22 mouse cellular contexts compared by ENCODE assay signal in the genomic region with DNA sequence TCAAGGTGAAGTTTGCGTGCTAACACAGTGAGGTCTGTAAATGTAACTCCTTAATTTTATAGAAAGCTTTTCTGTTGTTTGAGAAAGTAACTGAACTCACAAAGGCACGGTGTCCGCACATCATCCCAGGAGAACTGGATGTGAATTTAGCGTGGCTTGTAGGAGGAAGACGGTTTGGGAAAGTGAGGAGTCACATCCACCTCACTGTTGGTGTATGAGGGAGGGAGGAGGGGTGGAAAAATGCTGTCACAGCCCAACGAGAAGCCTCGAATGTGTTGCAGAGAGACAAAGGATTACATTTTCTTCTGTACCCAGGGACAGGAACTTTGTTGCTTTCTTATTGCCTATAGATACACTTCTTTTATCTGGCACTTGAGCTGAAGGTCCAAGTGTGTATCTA. TPM values are rescaled to one million over a fixed set of nuclear protein-coding genes. Genes with fewer than 3 reads are reported as not detected.
DNase-seq lines count a peak whose midpoint lies in the region; ATAC-seq and TF ChIP-seq lines count a peak whose summit lies in the region.
"Had no signal": no experiment of that assay in that cellular context is flagged by ENCODE, and none has a peak within 500 bp of the region (broad histone marks: within the 10 kb centered on the region; RNA-seq: fewer than 3 reads in every experiment).

No protein-coding gene starts in this region.

- peak; percentile 77 for ATAC-seq in frontal cortex, adult (ENCODE audit: low TSS enrichment)
- ATAC-seq in heart, embryonic 16.5 days (replicated peaks; ENCODE audit: extremely low read depth, insufficient read depth, low FRiP score), result no peak
- ATAC-seq in heart, embryonic 11.5 days (replicated peaks; ENCODE audit: insufficient number of reproducible peaks, low FRiP score, low TSS enrichment), result no peak
- ATAC-seq: activated CD4-positive, CD25-positive, alpha-beta regulatory T cell, adult 4 months; forebrain, embryonic 16.5 days; Patski had no signal

- no peak for DNase-seq in frontal cortex, postnatal 10 days (ENCODE audit: low spot score in 2 of 2)
- DNase-seq in testis, postnatal 14 days (ENCODE audit: low spot score), result no peak
- no peak for DNase-seq in layer of hippocampus, adult 18-20 months (ENCODE audit: low spot score in 2 of 2)
- DNase-seq: adrenal gland, postnatal 14 days; cerebellum, adult 18-20 months; cerebellum, adult 9-11 months; cerebellum, postnatal 36 days; gastrocnemius, adult 2 months; gastrocnemius, postnatal 25 days had no signal

- H3K9ac ChIP-seq in heart, embryonic 16.5 days (ENCODE audit: low read length), result no peak overlapping the region
- no peak overlapping the region for H3K9ac ChIP-seq in heart, embryonic 11.5 days (ENCODE audit: low read depth, low read length)
- H3K9ac ChIP-seq: embryonic facial prominence, embryonic 13.5 days; forebrain, embryonic 12.5 days; hindbrain, embryonic 15.5 days had no signal

- peak overlapping the region; percentile 22; the same call in 1 of the 2 replicates for H3K27ac ChIP-seq in heart, embryonic 16.5 days (ENCODE audit: low read length)
- no peak overlapping the region for H3K27ac ChIP-seq in heart, embryonic 11.5 days (ENCODE audit: low read depth, low read length)
- H3K27ac ChIP-seq in testis, adult 2 months (ENCODE audit: control insufficient read depth, insufficient read depth, low read depth, low read length), result peak overlapping the region; percentile 5; the same call in 1 of the 2 replicates
- H3K27ac ChIP-seq: embryonic facial prominence, embryonic 13.5 days; forebrain, embryonic 12.5 days; hindbrain, embryonic 10.5 days; hindbrain, embryonic 15.5 days had no signal

- no peaks in the 10 kb centered on the region for H3K27me3 ChIP-seq in heart, embryonic 16.5 days (ENCODE audit: control insufficient read depth, insufficient read depth, low read length)
- no peaks in the 10 kb centered on the region for H3K27me3 ChIP-seq in heart, embryonic 11.5 days (ENCODE audit: control insufficient read depth, insufficient read depth, low read length)
- H3K27me3 ChIP-seq in testis, adult 2 months (ENCODE audit: control insufficient read depth, insufficient read depth, low read length), result no peaks in the 10 kb centered on the region
- H3K27me3 ChIP-seq: CH12.LX; embryonic facial prominence, embryonic 13.5 days; forebrain, embryonic 12.5 days; hindbrain, embryonic 15.5 days; Patski had no signal

- no peak overlapping the region for H3K4me2 ChIP-seq in heart, embryonic 16.5 days (ENCODE audit: low read depth, low read length)
- H3K4me2 ChIP-seq in heart, embryonic 11.5 days, result no peak overlapping the region
- H3K4me2 ChIP-seq: embryonic facial prominence, embryonic 13.5 days; forebrain, embryonic 12.5 days; hindbrain, embryonic 15.5 days had no signal

- TF ChIP-seq CTCF in testis, adult 2 months (IDR thresholded peaks at IDR 0.05; ENCODE audit: control insufficient read depth, insufficient read depth, insufficient replicate concordance, low read depth, low read length), result no peak

- no peak for TF ChIP-seq POLR2A in testis, adult 2 months (IDR thresholded peaks at IDR 0.05; ENCODE audit: control insufficient read depth, low read depth, low read length)

- H3K9me3 ChIP-seq in heart, embryonic 16.5 days (replicated peaks; ENCODE audit: control insufficient read depth, low read length), result no peaks in the 10 kb centered on the region
- no peaks in the 10 kb centered on the region for H3K9me3 ChIP-seq in heart, embryonic 11.5 days (replicated peaks; ENCODE audit: control insufficient read depth, low read length)
- H3K9me3 ChIP-seq: embryonic facial prominence, embryonic 13.5 days; forebrain, embryonic 12.5 days; hindbrain, embryonic 10.5 days; hindbrain, embryonic 15.5 days had no signal

- H3K36me3 ChIP-seq in heart, embryonic 16.5 days (ENCODE audit: control insufficient read depth, insufficient read depth), result peaks cover 10% of the 10 kb centered on the region
- H3K36me3 ChIP-seq in heart, embryonic 11.5 days (ENCODE audit: control insufficient read depth, insufficient read depth, low read length), result peaks cover 11% of the 10 kb centered on the region
- H3K36me3 ChIP-seq in testis, adult 2 months (ENCODE audit: control insufficient read depth, insufficient read depth, low read length), result no peaks in the 10 kb centered on the region

- H3K4me1 ChIP-seq in heart, embryonic 16.5 days (ENCODE audit: control insufficient read depth, insufficient read depth, low read length), result peaks cover 39% of the 10 kb centered on the region
- H3K4me1 ChIP-seq in heart, embryonic 11.5 days (ENCODE audit: control insufficient read depth, insufficient read depth, low read length), result peaks cover 39% of the 10 kb centered on the region
- no peaks in the 10 kb centered on the region for H3K4me1 ChIP-seq in testis, adult 2 months (ENCODE audit: control insufficient read depth, insufficient read depth, low read length)

- 70% methylated on average over 7 of the region's 7 CpGs for WGBS in heart, embryonic 16.5 days
- WGBS in heart, embryonic 11.5 days (ENCODE audit: insufficient replicate concordance), result 69% methylated on average over 7 of the region's 7 CpGs

- no peak overlapping the region for H3K4me3 ChIP-seq in heart, embryonic 16.5 days (ENCODE audit: low read length)
- no peak overlapping the region for H3K4me3 ChIP-seq in heart, embryonic 11.5 days (ENCODE audit: low read depth, low read length)
- no peak overlapping the region for H3K4me3 ChIP-seq in testis, adult 2 months (ENCODE audit: control insufficient read depth, low read depth, low read length)
- H3K4me3 ChIP-seq: embryonic facial prominence, embryonic 13.5 days; forebrain, embryonic 12.5 days; gastrocnemius, adult 2 months; hindbrain, embryonic 10.5 days; hindbrain, embryonic 15.5 days had no signal

RNA-seq across cellular contexts. Expression of a gene that starts 47.4 kb away (rescaled TPM):
- polyA plus RNA-seq in heart, embryonic 16.5 days (2015; fragmentation: Nextera tagmentation; extraction: Ambion mirVana), result 0.50 and 0.54 TPM in 2 replicates
- polyA plus RNA-seq in heart, embryonic 11.5 days (2014; fragmentation: Nextera tagmentation; extraction: Ambion mirVana), result 2.4 and 2.7 TPM in 2 replicates
- polyA plus RNA-seq in testis, adult 2 months (2012; rRNA removed), result 3.9 and 5.8 TPM in 2 replicates
- total RNA-seq in layer of hippocampus, adult 18-20 months (2021), result 1 to 10 TPM; 3.2 to 3.9 TPM
- total RNA-seq: CH12.LX; granulocyte monocyte progenitor cell, adult 5-6 weeks had no signal
- polyA plus RNA-seq: Patski had no signal
